Mouse (Mus musculus): ENCODE data around the gene Nsa2.
"Not testable (repeated sequence)": the region's sequence is repeated elsewhere in the genome, so short reads cannot be mapped to it uniquely, and the experiment has no call there.

Nsa2 gene

DNA sequence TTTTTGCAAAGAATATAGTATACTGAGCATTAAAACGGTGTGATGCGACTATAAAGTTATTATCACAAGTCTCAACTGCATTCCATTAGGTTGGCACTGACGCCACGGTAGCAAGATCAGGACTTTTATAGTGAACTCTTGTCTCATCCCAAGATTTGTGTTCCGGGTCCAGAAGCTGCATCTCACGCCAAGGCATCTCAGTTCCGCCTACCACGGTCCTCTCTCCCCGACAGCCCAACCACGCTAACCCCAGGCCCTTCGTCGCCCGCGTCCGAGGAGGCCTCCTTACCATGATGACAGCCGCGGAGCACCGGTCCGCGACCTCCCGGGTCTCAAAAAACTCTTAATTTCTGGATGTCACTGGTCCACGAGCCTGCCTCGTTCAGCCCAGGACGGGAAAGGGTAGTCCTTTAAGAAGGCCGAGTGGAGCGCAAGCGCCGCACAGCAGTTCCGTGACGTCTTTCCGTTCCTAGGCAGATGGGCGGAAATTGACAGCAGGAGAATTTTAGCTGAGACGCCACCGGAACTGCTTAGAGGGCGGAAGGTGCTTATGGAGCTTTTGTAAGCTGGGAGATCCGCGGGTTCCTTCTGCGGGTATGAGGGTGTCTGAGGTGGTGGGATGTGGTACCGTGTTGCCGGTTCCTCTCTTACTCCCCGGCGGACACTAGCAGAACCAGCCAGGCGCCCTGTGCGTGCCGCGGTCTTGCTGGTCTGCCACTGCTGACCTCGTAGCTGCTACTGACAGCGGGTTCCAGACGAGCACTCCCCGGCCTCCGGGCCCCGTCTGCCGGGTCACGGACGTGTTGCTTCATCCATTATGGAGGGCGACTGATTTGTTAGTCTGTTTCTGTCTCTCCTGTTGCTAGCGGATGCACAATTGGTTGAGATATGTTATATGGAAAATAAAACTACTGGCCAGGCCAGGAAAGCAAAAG is at the start of gene Nsa2, which contains the start of gene Gfm2:
TSS of gene Nsa2 (minus strand) at position 472 of the 935 bp plus-strand sequence.
TSS of gene Gfm2 (plus strand) at position 472 of the 935 bp plus-strand sequence.
- DNase-seq (ENCODE audit: low spot score), result peak; percentile 36

DNA sequence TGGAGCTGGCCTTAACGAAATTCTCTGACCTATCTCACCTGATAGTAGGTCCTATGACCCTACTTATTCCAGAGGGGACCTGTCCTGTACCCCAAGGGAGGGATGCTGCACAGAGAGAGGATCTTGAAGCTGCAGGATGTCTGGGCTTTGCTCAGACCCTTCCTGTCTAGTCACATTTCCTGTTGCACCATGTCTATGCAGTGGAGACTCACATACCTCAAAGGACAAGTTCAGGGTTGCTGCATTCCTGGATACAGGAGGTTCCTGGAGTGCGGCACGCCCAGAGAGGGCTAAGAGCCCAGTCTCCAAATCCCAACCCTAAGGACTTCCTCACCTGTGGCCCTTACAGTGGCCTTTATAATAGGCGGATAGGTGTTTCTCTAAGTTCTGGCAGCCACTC is 48.6 kb upstream of the Nsa2 start:
- no peak for DNase-seq (ENCODE audit: low spot score)

DNA sequence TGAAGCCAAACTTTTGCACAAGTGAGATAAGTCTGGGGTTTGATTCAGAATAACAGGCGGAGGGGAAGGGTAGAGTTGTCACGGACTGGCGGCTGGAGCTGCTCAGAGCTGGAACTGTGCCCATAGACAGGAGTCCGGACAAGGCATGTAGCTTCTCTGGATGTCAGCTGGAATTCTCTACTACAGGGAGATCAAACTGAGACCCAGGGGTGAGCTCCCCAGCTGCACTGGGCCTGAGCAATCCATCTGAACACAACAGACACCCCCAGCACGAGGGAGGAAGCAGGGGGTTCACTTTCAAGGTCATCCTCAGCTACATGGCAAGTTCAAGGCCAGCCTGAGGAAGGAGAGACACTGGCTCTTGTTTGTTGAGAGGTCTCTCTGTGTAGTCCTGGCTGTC is 46.9 kb upstream of the Nsa2 start:
- no peak for DNase-seq (ENCODE audit: low spot score)

DNA sequence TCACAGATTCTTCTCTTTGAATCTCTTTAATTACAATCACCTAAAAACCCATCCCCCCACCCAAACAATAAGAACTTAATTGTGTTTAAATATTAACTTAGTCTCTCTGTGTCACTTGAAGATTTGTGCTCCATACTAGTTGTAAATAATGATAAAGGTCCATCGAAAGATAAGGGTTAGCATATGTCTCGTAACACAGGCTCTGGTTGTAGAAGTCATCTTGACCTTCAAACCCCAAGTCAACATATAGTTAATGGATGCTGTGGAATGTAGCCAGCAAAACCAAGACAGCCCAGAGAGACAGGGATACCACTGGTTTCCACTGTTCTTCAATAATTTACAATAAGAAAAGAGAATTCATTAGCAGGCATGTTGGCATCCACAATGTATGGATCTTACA is 46.4 kb upstream of the Nsa2 start:
- no peak for DNase-seq (ENCODE audit: low spot score)

DNA sequence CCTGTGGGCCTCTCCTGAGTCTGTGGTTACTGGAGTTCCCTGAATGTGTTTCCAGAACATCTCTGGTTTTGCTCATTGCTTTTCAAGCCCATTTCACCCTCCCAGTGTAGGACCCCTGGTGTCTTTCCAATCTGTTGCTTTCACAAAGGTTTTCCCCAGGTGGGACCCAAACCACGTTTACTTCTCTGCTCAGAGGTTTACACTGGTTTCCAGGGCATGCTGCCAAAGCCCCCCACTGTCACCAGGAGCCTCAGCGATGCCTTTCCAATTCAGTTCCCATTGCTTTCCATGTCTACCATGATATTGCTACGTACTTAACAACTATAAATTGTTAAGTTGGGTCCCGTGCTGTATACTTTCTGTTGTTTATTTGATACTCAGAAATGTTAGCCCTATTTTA is 45.1 kb upstream of the Nsa2 start:
- no peak for DNase-seq (ENCODE audit: low spot score)

DNA sequence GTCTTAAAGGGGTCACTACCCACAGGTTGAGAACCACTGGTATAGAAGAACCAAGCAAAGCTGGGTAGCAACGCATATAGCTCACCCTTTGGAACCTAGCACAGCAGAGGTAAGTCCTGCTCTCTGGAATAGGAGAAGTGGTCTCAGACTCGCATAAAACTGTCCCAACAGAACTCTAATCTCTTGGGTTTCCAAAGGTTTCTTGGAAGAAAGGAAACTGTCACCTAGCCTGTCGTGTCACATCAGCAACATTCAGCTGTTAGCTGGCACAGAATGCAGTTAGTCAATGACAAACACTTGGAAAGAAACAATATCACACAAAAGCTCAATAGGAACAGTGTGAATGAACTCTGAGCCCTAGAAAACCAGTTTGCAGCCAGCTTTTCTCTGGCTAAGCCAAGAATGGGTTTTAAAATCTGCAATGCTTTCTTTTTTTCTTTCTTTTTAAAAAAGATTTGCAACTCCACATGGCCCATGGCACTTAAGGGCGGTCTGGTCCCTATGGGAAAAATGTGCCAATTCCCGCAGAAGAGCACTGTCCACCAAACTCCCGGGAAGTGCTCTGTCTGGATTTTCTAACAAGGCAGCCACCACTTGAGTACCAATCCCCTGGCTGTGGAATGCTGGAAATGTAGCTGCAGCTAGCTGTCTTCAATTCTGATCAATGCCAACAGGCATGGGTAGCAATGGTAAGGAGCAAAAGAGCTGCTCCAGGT is 42.5 kb upstream of the Nsa2 start:
- no peak for DNase-seq (ENCODE audit: low spot score)

DNA sequence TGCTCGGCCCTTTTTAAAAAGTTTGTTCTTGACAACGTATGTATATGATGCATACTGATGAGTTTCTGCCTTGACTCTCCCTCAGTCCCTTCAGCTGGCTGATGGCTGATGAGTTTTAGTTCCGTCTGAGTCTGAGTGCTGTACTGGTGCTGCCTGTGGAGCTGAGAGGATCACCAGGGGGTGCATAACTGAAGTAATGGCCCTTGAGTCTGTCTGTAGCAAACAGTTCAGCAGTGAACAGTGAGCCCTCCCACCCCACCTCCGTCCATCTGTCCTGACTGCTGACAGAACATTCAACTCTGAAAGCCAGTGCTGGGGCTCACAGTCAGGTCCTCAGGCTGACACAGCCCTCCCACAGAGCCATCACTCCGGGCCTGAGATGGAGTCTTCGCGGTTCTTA is 41.2 kb upstream of the Nsa2 start:
- DNase-seq (ENCODE audit: low spot score), result no peak

DNA sequence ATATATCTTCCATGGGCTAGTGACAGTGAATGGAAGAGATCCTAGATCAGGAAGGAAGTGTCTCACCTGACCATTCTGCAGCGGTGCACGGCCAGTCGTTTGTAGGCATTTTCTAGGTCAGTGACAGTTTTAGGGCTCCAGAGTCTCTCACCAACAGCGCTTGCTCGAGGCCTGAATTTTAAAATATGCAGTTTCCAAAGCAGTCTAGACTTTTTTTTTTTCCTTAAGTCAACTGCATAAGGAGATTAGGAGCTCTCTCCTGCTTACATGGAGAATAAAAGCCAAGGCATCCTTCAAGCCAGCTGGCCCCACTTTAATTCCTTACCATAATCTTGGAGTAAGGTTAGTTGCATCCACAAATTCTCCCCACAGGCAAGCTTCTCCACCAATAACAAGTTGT is 39.0 kb upstream of the Nsa2 start:
- no peak for DNase-seq (ENCODE audit: low spot score)

DNA sequence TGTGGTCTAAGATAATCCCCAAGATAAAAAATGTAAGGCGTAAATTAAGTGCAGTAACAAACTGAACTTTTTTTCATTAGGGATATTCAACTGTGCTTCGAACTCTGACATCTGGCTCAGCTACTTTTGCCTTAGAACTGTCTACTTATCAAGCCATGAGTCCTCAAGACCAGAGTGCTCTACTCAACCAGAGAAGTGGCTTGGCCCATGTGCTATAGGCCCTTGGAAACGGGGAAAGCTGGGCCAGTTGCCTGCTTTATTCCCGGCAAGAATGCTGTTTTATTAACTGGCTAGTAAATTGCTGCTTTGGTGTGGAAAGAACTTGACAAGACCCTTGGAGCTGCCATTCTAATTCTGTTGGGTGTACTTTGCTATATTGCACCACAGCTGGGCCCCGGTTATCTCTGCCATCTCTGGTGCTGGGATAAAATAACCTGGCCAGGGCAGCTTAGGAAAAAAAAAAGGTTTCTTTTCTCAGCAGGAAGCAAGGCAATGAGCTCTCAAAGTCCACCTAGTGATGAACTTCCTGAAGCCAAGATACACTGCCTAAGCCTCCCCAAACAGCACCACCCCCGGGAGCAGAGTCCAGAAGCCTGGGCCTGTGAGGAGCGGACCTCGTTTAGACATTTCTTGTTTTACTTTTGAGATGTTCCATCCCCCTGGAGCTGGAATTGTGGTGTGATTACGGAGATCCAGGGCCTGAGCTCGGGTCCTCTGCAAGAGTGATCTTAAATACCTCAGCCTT is 38.0 kb upstream of the Nsa2 start:
- no peak for DNase-seq (ENCODE audit: low spot score)

DNA sequence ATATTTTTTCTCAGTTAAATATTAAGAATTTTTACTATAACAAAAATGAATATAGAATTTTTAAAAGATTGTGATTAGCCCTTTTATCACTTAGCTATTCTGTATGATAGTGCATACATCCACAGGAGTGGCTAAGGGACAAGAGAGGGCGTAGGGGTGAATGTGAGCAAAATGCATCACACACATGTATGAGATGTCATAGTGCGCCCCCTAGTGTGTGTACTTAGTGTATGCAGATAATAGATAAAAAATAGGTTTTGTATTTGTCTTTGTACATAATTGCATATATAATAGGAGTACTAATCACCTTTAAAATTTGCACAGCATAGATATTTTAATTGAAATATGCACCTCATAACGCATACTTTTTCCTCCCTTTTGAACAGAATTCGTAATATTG is 8.1 kb upstream of the Nsa2 start:
- no peak for DNase-seq (ENCODE audit: low spot score)

DNA sequence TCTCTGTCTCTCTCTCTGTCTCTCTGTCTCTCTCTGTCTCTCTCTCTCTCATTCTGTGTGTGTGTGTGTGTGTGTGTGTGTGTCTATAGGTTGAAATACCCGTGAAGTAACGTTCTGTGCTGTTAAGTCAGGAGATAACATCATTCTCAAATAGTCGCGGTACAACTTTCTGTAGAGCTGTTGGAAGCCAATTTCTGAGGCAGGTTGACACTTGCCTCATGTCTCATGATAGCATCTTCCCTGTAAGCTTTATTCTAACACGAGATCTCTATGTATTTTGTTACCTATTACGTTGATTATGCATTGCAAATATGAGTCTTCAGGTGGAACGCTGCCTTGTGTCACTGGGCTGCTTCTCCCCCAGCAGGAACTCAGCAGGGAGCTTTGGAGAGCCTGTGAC is 4.6 kb upstream of the Nsa2 start:
- DNase-seq (ENCODE audit: low spot score), result no peak

DNA sequence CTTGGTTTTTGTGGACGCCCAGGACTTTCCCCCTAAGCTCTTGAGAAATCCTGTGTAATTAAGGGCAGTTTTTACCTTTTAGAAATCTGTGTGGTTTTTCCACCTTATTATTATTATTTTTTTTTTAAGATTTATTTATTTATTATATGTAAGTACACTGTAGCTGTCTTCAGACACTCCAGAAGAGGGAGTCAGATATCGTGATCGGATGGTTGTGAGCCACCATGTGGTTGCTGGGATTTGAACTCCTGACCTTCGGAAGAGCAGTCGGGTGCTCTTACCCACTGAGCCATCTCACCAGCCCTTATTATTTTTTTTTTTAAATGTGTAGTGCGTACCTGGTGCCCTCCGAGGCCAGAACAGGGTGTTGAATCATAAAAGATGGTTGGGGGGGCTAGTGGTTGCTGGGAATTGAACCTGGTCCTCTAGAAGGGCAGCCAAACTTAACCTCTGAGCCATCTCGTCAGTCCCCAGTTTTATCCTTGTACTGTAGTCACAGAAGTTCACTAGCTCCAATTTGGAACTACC is 731 bp upstream of the Nsa2 start:
- DNase-seq (ENCODE audit: low spot score), result not testable (repeated sequence)

DNA sequence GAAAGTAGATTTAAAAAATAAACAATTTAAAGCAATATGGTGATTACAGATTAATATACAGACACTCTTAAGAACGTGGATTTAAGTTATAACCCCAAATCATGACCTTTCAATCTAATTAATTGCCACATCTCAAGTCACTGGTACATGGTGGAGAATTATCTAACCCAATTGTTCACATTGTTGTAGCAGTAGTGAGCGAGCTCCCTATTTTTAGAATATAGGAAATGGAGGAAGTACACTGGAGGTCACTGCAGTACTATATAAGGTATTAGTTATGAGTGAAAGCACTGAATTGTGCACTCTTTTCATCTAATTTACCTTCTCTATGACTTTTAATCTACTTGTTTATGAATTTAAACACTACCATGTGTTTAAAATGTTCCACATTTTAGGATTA is 7.3 kb downstream of the Nsa2 start:
- not testable (repeated sequence) for DNase-seq (ENCODE audit: low spot score)

DNA sequence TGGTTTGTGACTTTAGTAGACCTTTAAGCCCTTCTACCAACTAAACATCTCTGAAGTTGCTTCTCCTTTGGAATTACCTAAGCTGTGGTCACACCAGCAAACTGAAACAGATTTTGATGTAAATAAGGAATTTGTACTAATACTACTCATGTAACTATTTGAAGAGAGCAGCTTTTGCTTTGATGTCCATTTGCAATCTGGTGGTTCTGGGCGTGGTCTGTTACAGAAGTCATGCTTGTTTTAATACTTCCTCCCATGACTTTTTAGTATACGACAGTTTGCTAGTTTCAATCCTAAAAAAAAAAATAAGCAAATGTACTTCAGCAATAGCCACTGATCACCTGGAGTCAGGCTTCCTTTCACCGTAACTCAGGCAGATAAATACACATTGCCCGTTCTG is 8.1 kb downstream of the Nsa2 start:
- DNase-seq (ENCODE audit: low spot score), result not testable (repeated sequence)

DNA sequence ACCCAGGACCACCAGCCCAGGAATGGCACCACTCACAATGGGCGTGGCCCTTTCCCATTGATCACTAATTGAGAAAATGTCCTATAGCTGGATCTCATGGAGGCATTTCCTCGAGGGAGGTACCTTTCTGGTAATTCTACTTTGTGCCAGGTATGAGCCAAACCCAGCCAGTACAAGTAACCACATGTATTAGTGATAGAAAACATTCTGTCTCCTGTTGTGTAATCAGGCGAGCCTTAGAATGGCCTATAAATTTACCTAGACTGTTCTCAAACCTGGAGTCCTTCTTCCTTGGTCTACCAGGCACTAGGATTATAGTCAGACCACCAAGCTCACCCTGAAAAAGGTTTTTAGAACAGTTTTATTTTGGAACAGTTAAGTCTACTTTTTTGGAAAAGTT is 16.4 kb downstream of the Nsa2 start:
- DNase-seq (ENCODE audit: low spot score), result no peak

DNA sequence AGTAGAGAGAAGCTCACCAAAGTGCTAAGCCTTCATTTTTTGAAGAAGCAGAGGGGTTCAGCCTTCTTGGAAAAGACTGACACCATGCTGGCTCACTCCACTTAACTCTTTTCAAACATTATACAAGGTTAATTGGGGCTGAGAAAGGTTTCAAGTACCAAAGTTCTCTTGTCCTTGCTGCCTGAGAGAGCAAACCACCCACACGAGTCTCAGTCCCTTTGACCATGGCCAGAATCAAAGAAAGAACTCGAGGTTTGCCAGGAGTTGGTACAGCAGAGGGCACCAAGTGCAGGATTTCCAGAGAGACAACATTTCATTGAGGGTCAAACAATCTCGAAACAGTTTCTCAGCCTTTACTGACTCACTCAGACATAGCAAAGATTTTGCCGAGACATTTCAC is 28.7 kb downstream of the Nsa2 start:
- DNase-seq (ENCODE audit: low spot score), result no peak

DNA sequence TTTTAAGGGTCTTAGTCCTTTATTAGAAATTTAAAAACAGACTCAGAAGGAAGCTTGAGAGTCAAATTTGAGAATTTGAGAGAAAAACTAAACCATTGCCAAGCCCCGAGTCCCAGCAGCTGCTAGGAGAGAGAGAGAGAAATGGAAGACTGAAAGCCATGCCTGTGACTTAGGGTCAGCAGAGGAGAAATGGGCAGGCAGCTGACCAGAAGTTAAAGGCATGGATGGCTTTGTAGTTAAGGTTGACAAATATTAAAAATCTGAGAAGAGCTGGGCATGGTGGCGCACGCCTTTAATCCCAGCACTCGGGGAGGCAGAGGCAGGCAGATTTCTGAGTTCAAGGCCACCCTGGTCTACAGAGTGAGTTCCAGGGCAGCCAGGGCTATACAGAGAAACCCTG is 30.0 kb downstream of the Nsa2 start:
- DNase-seq (ENCODE audit: low spot score), result not testable (repeated sequence)

DNA sequence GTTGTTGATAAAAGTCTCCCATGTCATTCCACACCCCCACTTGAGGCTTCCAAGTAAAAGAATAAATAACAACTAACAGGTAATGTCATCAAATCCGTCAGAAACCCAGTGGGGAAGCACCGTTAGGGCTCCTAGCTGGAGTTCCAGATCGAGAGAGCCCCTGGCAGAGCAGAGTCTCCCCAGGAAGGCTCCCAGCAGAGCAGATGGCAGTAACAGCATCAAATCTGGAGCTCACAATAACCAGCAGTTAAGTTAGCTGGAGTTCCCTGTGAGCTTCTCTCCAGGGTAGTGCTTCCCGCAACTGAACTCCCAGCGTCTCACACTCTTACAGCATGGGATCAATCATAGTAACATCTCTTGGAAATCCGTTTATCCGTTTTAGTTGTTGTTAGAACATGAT is 32.7 kb downstream of the Nsa2 start:
- no peak for DNase-seq (ENCODE audit: low spot score)

DNA sequence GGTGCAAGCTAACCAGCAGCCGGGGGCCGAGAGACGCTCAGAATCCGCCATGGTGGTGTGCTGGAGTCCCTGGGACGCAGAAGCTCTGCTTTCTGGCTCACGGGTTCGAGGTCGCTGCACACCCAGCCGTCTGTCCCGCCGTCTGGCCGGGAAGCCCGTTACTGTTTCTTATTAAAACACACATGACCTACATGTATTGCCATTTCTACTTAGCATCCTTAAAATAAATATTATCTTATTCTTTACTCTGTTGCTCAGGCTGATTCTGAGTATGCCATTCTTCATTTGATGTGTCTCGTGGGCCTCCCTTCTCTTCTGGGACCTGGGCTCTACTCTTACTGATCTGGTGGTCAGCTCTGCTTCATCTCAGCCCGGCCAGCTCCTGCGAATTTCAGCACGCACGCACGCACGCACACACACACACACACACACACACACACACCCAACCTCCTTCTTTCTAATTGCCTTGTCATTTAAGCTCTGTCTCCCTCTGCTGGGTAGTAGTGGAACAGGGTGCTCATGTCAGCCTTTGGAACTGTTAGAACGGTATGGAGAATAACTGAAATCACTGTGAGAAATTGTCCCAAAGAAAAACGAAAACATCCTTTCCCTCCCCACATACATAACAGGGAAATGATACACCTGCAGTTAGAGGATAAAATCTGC is 38.4 kb downstream of the Nsa2 start, which contains the start of gene Gm6169:
TSS of gene Gm6169 (minus strand) at position 51 of the 666 bp plus-strand sequence.
- no peak for DNase-seq (ENCODE audit: low spot score)

DNA sequence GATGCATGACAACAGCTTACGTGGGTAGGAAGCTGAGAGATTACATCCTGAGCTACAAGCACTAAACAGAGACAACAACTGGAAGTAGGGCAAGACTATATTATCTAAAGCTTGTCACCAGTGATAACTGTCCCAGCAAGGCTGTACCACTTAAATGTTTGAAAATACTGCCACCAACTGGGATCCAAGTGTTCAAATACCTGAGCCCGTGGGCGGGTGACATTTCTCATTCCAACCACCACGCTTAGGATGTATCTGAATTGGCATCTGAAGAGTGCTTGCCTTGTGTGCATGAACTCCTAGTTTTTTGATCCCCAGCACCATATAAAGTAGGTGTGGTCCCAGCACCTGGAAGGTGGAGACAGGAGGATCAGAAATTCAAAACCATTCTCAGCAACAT is 42.0 kb downstream of the Nsa2 start:
- DNase-seq (ENCODE audit: low spot score), result no peak

DNA sequence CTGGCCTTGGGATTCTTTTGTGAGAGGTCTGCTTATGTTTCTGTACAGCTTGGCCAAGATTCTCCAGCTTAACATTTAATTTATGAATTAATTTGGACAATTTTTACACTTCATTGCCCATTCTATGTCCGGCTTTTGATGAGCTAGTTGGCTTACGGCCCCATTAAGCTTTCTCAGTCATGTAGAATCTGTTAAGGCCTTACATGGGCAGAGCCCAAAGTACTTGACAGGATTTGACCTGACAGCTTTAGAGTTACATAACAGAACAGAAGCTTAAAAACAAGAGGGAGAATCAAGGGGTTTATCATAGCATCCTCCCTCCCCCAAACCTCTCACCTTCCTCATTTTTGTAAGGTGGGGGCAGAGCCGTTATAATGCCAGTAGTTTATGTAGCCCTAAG is 49.6 kb downstream of the Nsa2 start:
- no peak for DNase-seq (ENCODE audit: low spot score)

DNA sequence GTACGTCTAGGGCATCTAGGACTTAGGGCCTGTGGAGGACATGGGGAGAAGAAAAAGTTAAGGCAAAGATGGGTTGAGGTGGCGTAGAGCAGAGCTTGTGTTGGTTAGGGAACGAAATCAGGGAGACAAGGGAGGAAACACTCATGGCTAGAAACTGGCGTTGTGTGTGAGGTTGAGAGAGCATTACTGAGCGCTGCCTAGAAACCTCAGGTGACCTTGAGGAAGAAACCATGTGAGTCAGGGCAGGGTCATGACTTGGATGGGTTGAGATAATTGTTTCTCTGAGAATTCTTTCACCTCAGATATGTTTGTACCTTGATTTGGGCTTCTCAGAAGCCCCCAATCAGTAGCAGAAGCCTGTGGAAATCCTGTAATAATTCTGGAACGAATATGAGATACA is 50.3 kb downstream of the Nsa2 start:
- no peak for DNase-seq (ENCODE audit: low spot score)
